Mouse (Mus musculus): ENCODE data around the gene Cpne6.
A peak's percentile ranks its signal among the peaks of the same experiment; 100 is the strongest.

Gene Cpne6

GRCm38 (mm10) chr14:55554635-55555034 is 44.4 kb downstream of the Cpne6 start:
- DNase-seq (ENCODE audit: low spot score in 2 of 2), result no peak

- no peak for DNase-seq (ENCODE audit: low spot score in 2 of 2)
Observed at GRCm38 (mm10) chr14:55555788-55556187, 45.5 kb downstream of the Cpne6 start.

GRCm38 (mm10) chr14:55557003-55557402 is 46.8 kb downstream of the Cpne6 start:
- peak; percentile 31 to 66 for DNase-seq (ENCODE audit: low spot score in 2 of 2)

- no peak for DNase-seq (ENCODE audit: low spot score in 2 of 2)
Observed at GRCm38 (mm10) chr14:55557587-55557986, 47.3 kb downstream of the Cpne6 start.

DNA sequence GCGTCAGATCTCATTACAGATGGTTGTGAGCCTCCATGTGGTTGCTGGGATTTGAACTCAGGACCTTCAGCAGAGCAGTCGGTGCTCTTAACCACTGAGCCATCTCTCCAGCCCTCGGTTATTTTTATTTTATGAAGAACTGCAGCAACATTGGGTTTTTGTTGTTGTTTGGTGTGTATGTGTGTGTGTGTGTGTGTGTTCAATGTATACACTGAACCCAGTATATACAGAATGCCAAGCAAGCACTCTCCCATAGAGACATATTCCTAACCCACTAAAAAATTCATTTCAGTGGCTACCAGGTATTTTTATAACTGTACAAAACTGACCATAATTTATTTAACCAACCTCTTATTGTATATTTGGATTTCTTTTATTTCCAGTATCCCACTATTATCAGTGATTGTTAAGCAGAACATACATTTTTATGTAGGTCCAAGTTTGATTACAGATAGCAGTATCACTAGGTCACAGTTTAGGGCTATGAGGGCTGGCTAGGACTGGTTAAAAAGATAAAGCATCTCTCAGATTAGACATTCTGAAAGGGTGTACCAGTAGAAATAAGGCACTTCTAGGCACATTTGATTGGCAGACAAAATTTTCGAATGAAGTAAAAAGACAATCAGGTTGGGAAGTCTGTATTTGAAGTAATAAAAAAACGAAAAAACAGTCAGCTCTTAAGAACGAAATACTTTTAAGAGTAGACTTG is 48.6 kb downstream of the Cpne6 start:
- DNase-seq (ENCODE audit: low spot score in 2 of 2), result no peak

DNA sequence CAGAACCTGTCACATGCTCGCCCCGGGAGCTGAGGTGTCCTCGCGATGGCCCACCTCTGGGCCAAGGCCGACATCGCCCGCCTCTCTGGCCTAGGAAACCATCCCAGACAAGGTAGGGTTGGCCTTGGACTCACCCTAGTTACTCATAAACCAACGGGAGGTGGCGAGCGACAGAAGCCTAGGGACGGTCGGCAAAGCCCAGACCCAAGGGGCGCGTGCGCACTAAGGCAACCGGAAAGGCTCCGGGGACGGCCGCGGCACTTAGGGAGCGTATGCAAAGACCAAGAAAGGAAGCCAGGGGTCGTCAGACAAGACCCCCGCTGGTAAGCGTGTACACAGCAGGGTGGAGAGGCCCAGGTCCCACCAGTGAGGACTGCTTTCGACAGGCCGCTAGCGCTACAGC is 49.6 kb downstream of the Cpne6 start, which contains the start of gene Dcaf11:
TSS of gene Dcaf11 (plus strand) at position 208 of the 403 bp plus-strand sequence.
- DNase-seq (ENCODE audit: low spot score in 2 of 2), result peak; percentile 84 to 85

DNA sequence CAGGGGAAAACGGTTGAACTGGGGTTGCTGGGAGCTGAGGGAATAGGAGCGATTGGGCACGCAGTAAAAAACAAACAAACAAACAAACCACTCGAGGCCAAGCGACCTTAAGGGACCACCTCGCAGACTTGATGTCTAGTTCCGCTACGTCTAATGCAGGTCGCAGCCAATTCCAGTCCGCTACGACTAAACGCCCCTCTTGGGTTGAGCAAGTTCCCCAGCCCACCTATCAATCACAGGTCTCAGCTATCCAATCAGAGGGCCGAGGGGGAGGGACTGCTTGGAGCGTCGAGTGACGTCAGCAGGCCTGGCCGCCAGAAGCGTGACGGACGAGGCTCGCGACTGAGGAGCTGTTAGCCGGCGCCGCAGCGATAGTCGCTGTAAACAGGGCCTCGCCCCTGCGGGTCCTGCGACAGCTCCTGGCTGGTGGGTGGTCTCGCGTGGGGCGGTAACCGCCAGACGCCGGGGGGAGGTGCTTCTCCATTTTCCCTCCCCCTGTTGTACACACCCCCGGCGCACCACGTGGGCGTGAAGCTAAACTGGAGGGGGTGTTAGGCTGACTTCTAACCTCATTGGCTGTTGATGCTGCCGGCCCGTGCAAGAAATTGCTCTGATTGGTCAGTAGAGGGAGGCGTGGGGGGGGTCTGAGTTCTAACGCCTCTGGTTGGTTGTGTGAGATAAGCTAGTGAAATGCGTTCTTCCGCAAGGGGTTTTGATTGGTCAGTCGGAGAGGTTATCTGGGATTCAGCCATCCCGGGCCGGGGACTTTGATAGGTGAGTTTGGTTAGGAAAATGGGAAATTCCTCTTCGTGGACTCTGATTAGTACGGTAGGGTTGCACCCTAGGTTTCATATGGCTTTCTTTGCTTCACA is 50.2 kb downstream of the Cpne6 start, which contains the start of gene A730061H03Rik:
TSS of gene A730061H03Rik (minus strand) at position 205 of the 872 bp plus-strand sequence.
- DNase-seq (ENCODE audit: low spot score in 2 of 2), result peak; percentile 97 to 98

DNA sequence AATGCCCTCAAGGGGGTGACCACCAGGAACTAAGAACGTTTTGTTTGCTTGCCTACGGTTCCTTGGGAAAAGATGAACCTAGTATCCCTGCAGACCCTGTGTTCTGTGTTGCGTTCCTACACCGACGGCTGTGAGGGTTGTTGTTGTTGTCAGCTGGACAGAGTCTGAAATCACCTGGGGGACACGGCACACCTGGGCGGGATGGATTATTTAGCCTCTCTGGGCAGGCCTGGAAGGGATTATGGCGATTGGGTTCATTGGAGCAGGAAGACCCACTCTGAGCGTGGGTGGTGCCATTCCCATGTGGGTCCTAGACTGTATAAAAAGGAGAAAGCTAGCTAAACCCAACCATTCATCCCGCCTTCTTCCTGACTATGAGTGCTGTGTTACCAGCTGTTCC is 51.6 kb downstream of the Cpne6 start:
- DNase-seq (ENCODE audit: low spot score in 2 of 2), result no peak

- DNase-seq (ENCODE audit: low spot score in 2 of 2), result no peak
Observed at GRCm38 (mm10) chr14:55563249-55563648, 53.0 kb downstream of the Cpne6 start.

GRCm38 (mm10) chr14:55565748-55566147 is 55.5 kb downstream of the Cpne6 start:
- no peak for DNase-seq (ENCODE audit: low spot score in 2 of 2)
